Mouse (Mus musculus): ENCODE results near the gene Rassf8.

The Rassf8 gene

GRCm38 (mm10) chr6:145747671-145748640 is 1.4 kb downstream of the Rassf8 start:
- no peak for DNase-seq (ENCODE audit: low spot score in 2 of 2)

GRCm38 (mm10) chr6:145750394-145750793 is 3.8 kb downstream of the Rassf8 start:
- no peak for DNase-seq (ENCODE audit: low spot score in 2 of 2)

GRCm38 (mm10) chr6:145753296-145753695 is 6.7 kb downstream of the Rassf8 start:
- DNase-seq (ENCODE audit: low spot score in 2 of 2): no peak

GRCm38 (mm10) chr6:145754416-145754815 is 7.9 kb downstream of the Rassf8 start:
- DNase-seq (ENCODE audit: low spot score in 2 of 2): no peak

- no peak for DNase-seq (ENCODE audit: low spot score in 2 of 2)
Observed at GRCm38 (mm10) chr6:145755942-145756639, 9.5 kb downstream of the Rassf8 start.

- no peak for DNase-seq (ENCODE audit: low spot score in 2 of 2)
Observed at GRCm38 (mm10) chr6:145756640-145757005, 10.1 kb downstream of the Rassf8 start.

GRCm38 (mm10) chr6:145757346-145757745 is 10.8 kb downstream of the Rassf8 start:
- DNase-seq (ENCODE audit: low spot score in 2 of 2): no peak

GRCm38 (mm10) chr6:145758685-145759084 is 12.1 kb downstream of the Rassf8 start:
- DNase-seq (ENCODE audit: low spot score in 2 of 2): no peak

GRCm38 (mm10) chr6:145759432-145759831 is 12.9 kb downstream of the Rassf8 start:
- DNase-seq (ENCODE audit: low spot score in 2 of 2): no peak

GRCm38 (mm10) chr6:145760246-145761016 is 13.9 kb downstream of the Rassf8 start:
- no peak for DNase-seq (ENCODE audit: low spot score in 2 of 2)

- DNase-seq (ENCODE audit: low spot score in 2 of 2): no peak
Observed at GRCm38 (mm10) chr6:145761151-145761935, 14.8 kb downstream of the Rassf8 start.

- no peak for DNase-seq (ENCODE audit: low spot score in 2 of 2)
Observed at GRCm38 (mm10) chr6:145762016-145762415, 15.5 kb downstream of the Rassf8 start.

GRCm38 (mm10) chr6:145763051-145763450 is 16.5 kb downstream of the Rassf8 start:
- no peak for DNase-seq (ENCODE audit: low spot score in 2 of 2)

- no peak for DNase-seq (ENCODE audit: low spot score in 2 of 2)
Observed at GRCm38 (mm10) chr6:145765011-145765410, 18.5 kb downstream of the Rassf8 start.

GRCm38 (mm10) chr6:145766971-145767370 is 20.4 kb downstream of the Rassf8 start:
- DNase-seq (ENCODE audit: low spot score in 2 of 2): no peak

- no peak for DNase-seq (ENCODE audit: low spot score in 2 of 2)
Observed at GRCm38 (mm10) chr6:145767637-145768036, 21.1 kb downstream of the Rassf8 start.

GRCm38 (mm10) chr6:145768671-145769292 is 22.2 kb downstream of the Rassf8 start:
- DNase-seq (ENCODE audit: low spot score in 2 of 2): no peak

GRCm38 (mm10) chr6:145769855-145770254 is 23.3 kb downstream of the Rassf8 start:
- no peak for DNase-seq (ENCODE audit: low spot score in 2 of 2)

GRCm38 (mm10) chr6:145770272-145771000 is 23.9 kb downstream of the Rassf8 start:
- DNase-seq (ENCODE audit: low spot score in 2 of 2): no peak

GRCm38 (mm10) chr6:145774436-145774835 is 27.9 kb downstream of the Rassf8 start:
- DNase-seq (ENCODE audit: low spot score in 2 of 2): no peak
